Mouse (Mus musculus) CH12.LX (cell line): ENCODE data around the gene 1700092M07Rik. TPM values are rescaled to one million over a fixed set of nuclear protein-coding genes. Genes with fewer than 3 reads are reported as not detected.

Experiments
- DNase-seq: peaks from one replicate; pipeline ENCODE4 v3.0.0-alpha.2; 2013; ENCODE audit errors: extremely low read depth
- H3K27ac ChIP-seq: 2 replicates; pipeline ENCODE4 v1.5.1; 2012; ENCODE audit warnings: low read depth, mild to moderate bottlenecking, control low read depth, moderate library complexity; ENCODE audit not compliant: insufficient read depth
- H3K27me3 ChIP-seq: replicated peaks from 2 replicates; pipeline ENCODE3; 2012; ENCODE audit warnings: inconsistent platforms
- H3K36me3 ChIP-seq, 2 experiments: replicated peaks in 1 of 2; 2 replicates each; pipeline versions ENCODE3 to v1.6.1; 2012; ENCODE audit warnings: inconsistent platforms in 1 of 2, low read length in 1 of 2, mild to moderate bottlenecking in 1 of 2, mixed read lengths in 1 of 2, moderate library complexity in 1 of 2; ENCODE audit not compliant: control insufficient read depth in 1 of 2, insufficient read depth in 1 of 2
- H3K4me1 ChIP-seq, 2 experiments: 2 replicates each; pipeline ENCODE4 v1.6.1; 2012; ENCODE audit warnings: inconsistent platforms in 1 of 2, moderate library complexity in 1 of 2; ENCODE audit not compliant: insufficient read depth in 2 of 2, control insufficient read depth in 1 of 2
- H3K4me2 ChIP-seq: 2 replicates; pipeline ENCODE4 v1.6.1; 2012; ENCODE audit warnings: low read depth, mild to moderate bottlenecking, control low read depth; ENCODE audit not compliant: poor library complexity, insufficient read depth, severe bottlenecking
- H3K4me3 ChIP-seq, 3 experiments: fragments of 150-350 bp in 1 of 3; sonication (generic) in 1 of 3; replicated peaks in 1 of 3; 2 replicates each; pipeline versions ENCODE3 to v1.5.1; 2011 to 2012; ENCODE audit warnings: low read depth in 2 of 3, low read length in 2 of 3, mild to moderate bottlenecking in 2 of 3, moderate library complexity in 2 of 3, control low read depth in 1 of 3, improper control_type of control experiment in 1 of 3, inconsistent platforms in 1 of 3, mixed read lengths in 1 of 3; ENCODE audit not compliant: poor library complexity in 1 of 3
- H3K79me2 ChIP-seq: replicated peaks from 2 replicates; pipeline ENCODE4 v1.6.1; 2012; ENCODE audit warnings: mild to moderate bottlenecking, moderate library complexity; ENCODE audit not compliant: control insufficient read depth, poor library complexity, insufficient read depth, severe bottlenecking; ENCODE audit errors: extremely low read depth
- H3K9ac ChIP-seq: 2 replicates; pipeline ENCODE4 v1.6.1; 2012; ENCODE audit warnings: low read depth, mild to moderate bottlenecking, control low read depth, moderate library complexity; ENCODE audit not compliant: insufficient read depth
- H3K9me3 ChIP-seq: replicated peaks from 2 replicates; pipeline ENCODE3; 2012; ENCODE audit warnings: low read length, inconsistent platforms, mixed read lengths
- BHLHE40 ChIP-seq: IDR thresholded peaks from 2 replicates; pipeline ENCODE4 v1.6.1; 2011; ENCODE audit warnings: mild to moderate bottlenecking, low read depth, low read length, improper control_type of control experiment
- CHD1 ChIP-seq: IDR thresholded peaks from 2 replicates; pipeline ENCODE4 v1.6.1; 2012; ENCODE audit warnings: low read depth, low read length, improper control_type of control experiment, inconsistent platforms
- CHD2 ChIP-seq: IDR thresholded peaks from 2 replicates; pipeline ENCODE4 v1.6.1; 2011; ENCODE audit warnings: low read length, improper control_type of control experiment
- CTCF ChIP-seq, 2 experiments: IDR thresholded peaks in 1 of 2; conservative IDR thresholded peaks in 1 of 2; 2 replicates each; pipeline ENCODE4 v1.5.1; 2011 to 2012; ENCODE audit warnings: low read depth in 2 of 2, low read length in 2 of 2, improper control_type of control experiment in 1 of 2, inconsistent platforms in 1 of 2, mild to moderate bottlenecking in 1 of 2, moderate library complexity in 1 of 2
- E2F4 ChIP-seq: IDR thresholded peaks from 2 replicates; pipeline ENCODE4 v1.6.1; 2011; ENCODE audit warnings: low read depth, low read length, improper control_type of control experiment; ENCODE audit not compliant: insufficient replicate concordance
- ELF1 ChIP-seq: IDR thresholded peaks from 2 replicates; pipeline ENCODE4 v1.6.1; 2014; ENCODE audit warnings: low read depth, mild to moderate bottlenecking, inconsistent platforms, low read length, improper control_type of control experiment
- EP300 ChIP-seq: IDR thresholded peaks from 2 replicates; pipeline ENCODE4 v1.6.1; 2011; ENCODE audit warnings: low read length, improper control_type of control experiment
- ETS1 ChIP-seq: conservative IDR thresholded peaks from 2 replicates; pipeline ENCODE4 v1.6.1; 2012; ENCODE audit warnings: low read depth, mild to moderate bottlenecking, inconsistent platforms, low read length, improper control_type of control experiment, moderate library complexity
- GABPA ChIP-seq: IDR thresholded peaks from 2 replicates; pipeline ENCODE4 v1.6.1; 2012; ENCODE audit warnings: low read depth, low read length, improper control_type of control experiment, inconsistent platforms; ENCODE audit not compliant: insufficient replicate concordance
- HCFC1 ChIP-seq: IDR thresholded peaks from 2 replicates; pipeline ENCODE4 v1.6.1; 2012; ENCODE audit warnings: low read depth, mild to moderate bottlenecking, inconsistent platforms, low read length, improper control_type of control experiment
- IRF4 ChIP-seq: IDR thresholded peaks from 2 replicates; pipeline ENCODE4 v1.6.1; 2014; ENCODE audit warnings: low read depth, mild to moderate bottlenecking, inconsistent platforms, low read length, improper control_type of control experiment
- JUN ChIP-seq: IDR thresholded peaks from 2 replicates; pipeline ENCODE4 v1.6.1; 2011; ENCODE audit warnings: low read depth, mild to moderate bottlenecking, low read length, improper control_type of control experiment, moderate library complexity; ENCODE audit not compliant: insufficient read depth
- JUND ChIP-seq: conservative IDR thresholded peaks from 2 replicates; pipeline ENCODE4 v1.6.1; 2011; ENCODE audit warnings: low read depth, low read length, improper control_type of control experiment
- KAT2A ChIP-seq: IDR thresholded peaks from 2 replicates; pipeline ENCODE4 v1.6.1; 2012; ENCODE audit warnings: low read length, improper control_type of control experiment, inconsistent platforms; ENCODE audit not compliant: insufficient replicate concordance
- MAFK ChIP-seq: IDR thresholded peaks from 2 replicates; pipeline ENCODE4 v1.6.1; 2011; ENCODE audit warnings: low read length, improper control_type of control experiment; ENCODE audit not compliant: insufficient replicate concordance
- MAX ChIP-seq: IDR thresholded peaks from 2 replicates; pipeline ENCODE4 v1.6.1; 2011; ENCODE audit warnings: low read length, improper control_type of control experiment
- MAZ ChIP-seq: IDR thresholded peaks from 2 replicates; pipeline ENCODE4 v1.6.1; 2012; ENCODE audit warnings: low read depth, mild to moderate bottlenecking, inconsistent platforms, low read length, improper control_type of control experiment, moderate library complexity
- MEF2A ChIP-seq: IDR thresholded peaks from 2 replicates; pipeline ENCODE4 v1.6.1; 2014; ENCODE audit warnings: low read depth, mild to moderate bottlenecking, inconsistent platforms, low read length, improper control_type of control experiment, borderline replicate concordance
- MXI1 ChIP-seq: IDR thresholded peaks from 2 replicates; pipeline ENCODE4 v1.6.1; 2011; ENCODE audit warnings: mild to moderate bottlenecking, low read depth, low read length, improper control_type of control experiment
- MYC ChIP-seq: IDR thresholded peaks from 2 replicates; pipeline ENCODE4 v1.6.1; 2011; ENCODE audit warnings: low read depth, mild to moderate bottlenecking, improper control_type of control experiment, low read length
- NELFE ChIP-seq: IDR thresholded peaks from 2 replicates; pipeline ENCODE4 v1.6.1; 2011; ENCODE audit warnings: low read depth, low read length, improper control_type of control experiment
- NRF1 ChIP-seq: IDR thresholded peaks from 2 replicates; pipeline ENCODE4 v1.6.1; 2014; ENCODE audit warnings: low read depth, mild to moderate bottlenecking, inconsistent platforms, low read length, improper control_type of control experiment, moderate library complexity
- PAX5 ChIP-seq: IDR thresholded peaks from 2 replicates; pipeline ENCODE4 v1.6.1; 2012; ENCODE audit warnings: low read length, inconsistent platforms, mixed read lengths
- POLR2A ChIP-seq: IDR thresholded peaks from 2 replicates; pipeline ENCODE4 v1.6.1; 2011; ENCODE audit warnings: low read depth, mild to moderate bottlenecking, improper control_type of control experiment, low read length
- POLR2AphosphoS2 ChIP-seq: IDR thresholded peaks from 2 replicates; pipeline ENCODE4 v1.6.1; 2011; ENCODE audit warnings: low read depth, low read length, improper control_type of control experiment
- RAD21 ChIP-seq: IDR thresholded peaks from 2 replicates; pipeline ENCODE4 v1.6.1; 2011; ENCODE audit warnings: low read depth, mild to moderate bottlenecking, low read length, improper control_type of control experiment, moderate library complexity
- RCOR1 ChIP-seq: conservative IDR thresholded peaks from 2 replicates; pipeline ENCODE4 v1.6.1; 2012; ENCODE audit warnings: low read depth, mild to moderate bottlenecking, inconsistent platforms, low read length, improper control_type of control experiment
- SIN3A ChIP-seq: IDR thresholded peaks from 2 replicates; pipeline ENCODE4 v1.6.1; 2012; ENCODE audit warnings: low read length, improper control_type of control experiment, inconsistent platforms
- SMC3 ChIP-seq: IDR thresholded peaks from 2 replicates; pipeline ENCODE4 v1.6.1; 2011; ENCODE audit warnings: low read depth, low read length, improper control_type of control experiment
- TBP ChIP-seq: conservative IDR thresholded peaks from 2 replicates; pipeline ENCODE4 v1.6.1; 2011; ENCODE audit warnings: low read depth, low read length, improper control_type of control experiment
- TCF12 ChIP-seq: IDR thresholded peaks from 2 replicates; pipeline ENCODE4 v1.6.1; 2014; ENCODE audit warnings: low read depth, mild to moderate bottlenecking, inconsistent platforms, low read length, improper control_type of control experiment
- UBTF ChIP-seq: IDR thresholded peaks from 2 replicates; pipeline ENCODE4 v1.6.1; 2012; ENCODE audit warnings: low read depth, mild to moderate bottlenecking, inconsistent platforms, low read length, improper control_type of control experiment, moderate library complexity
- USF1 ChIP-seq: IDR thresholded peaks from 2 replicates; pipeline ENCODE4 v1.6.1; 2014; ENCODE audit warnings: low read depth, mild to moderate bottlenecking, inconsistent platforms, low read length, improper control_type of control experiment
- USF2 ChIP-seq: conservative IDR thresholded peaks from 2 replicates; pipeline ENCODE4 v1.6.1; 2011; ENCODE audit warnings: low read depth, low read length, improper control_type of control experiment
- ZC3H11A ChIP-seq: IDR thresholded peaks from 2 replicates; pipeline ENCODE4 v1.6.1; 2012; ENCODE audit warnings: low read depth, mild to moderate bottlenecking, inconsistent platforms, low read length, improper control_type of control experiment
- ZKSCAN1 ChIP-seq: IDR thresholded peaks from 2 replicates; pipeline ENCODE4 v1.6.1; 2012; ENCODE audit warnings: low read depth, inconsistent platforms, low read length, improper control_type of control experiment, borderline replicate concordance
- ZMIZ1 ChIP-seq: IDR thresholded peaks from 2 replicates; pipeline ENCODE4 v1.6.1; 2012; ENCODE audit warnings: low read depth, mild to moderate bottlenecking, inconsistent platforms, low read length, improper control_type of control experiment
- ZNF384 ChIP-seq: IDR thresholded peaks from 2 replicates; pipeline ENCODE4 v1.6.1; 2012; ENCODE audit warnings: low read depth, low read length, improper control_type of control experiment, inconsistent platforms
- dilution Hi-C: fragments of 300-500 bp; cut with MboI; formaldehyde crosslinking; loops from 2 replicates; pipeline ENCODE4 v1.14.3; 2020; ENCODE audit warnings: low sequenced_read_pairs; ENCODE audit not compliant: extremely low pct_unique_long_range_greater_than_20kb, extremely low pct_ligation_motif_present
- in situ Hi-C: fragments of 300-500 bp; cut with MboI; formaldehyde crosslinking; loops from 3 replicates; pipeline ENCODE4 v1.14.3; 2019; ENCODE audit warnings: low sequenced_read_pairs, low pct_ligation_motif_present, low pct_unique_long_range_greater_than_20kb, mixed read lengths
- polyA plus RNA-seq: library from polyadenylated mRNA; unstranded; fragments of >175 nt; gene quantifications from 2 replicates; pipeline ENCODE4 v1.2.1, GENCODE M21; 2012; ENCODE audit warnings: low read depth; ENCODE audit not compliant: insufficient read length
- total RNA-seq, 2 experiments: library from RNA; depleted of rRNA; stranded (reverse); fragments of 300-350 nt in 1 of 2; fragments of >200 nt in 1 of 2; gene quantifications; 2 replicates each; pipeline ENCODE4 v1.2.3; 2012 to 2014

Gene 1700092M07Rik
- total and polyA plus RNA-seq, 3 experiments = 1.0 to 3.8 (median 3.1) TPM

- Histone ChIP-seq H3K36me3 (peaks cover 26 to 34% of the 10 kb centered on the region in 2 experiments), H3K9me3 (no peaks in the 10 kb centered on the region), H3K4me3 (peak within 1 kb of the TSS; percentile 81 to 99 (median 87)), H3K27ac (peak within 1 kb of the TSS; percentile 93), H3K4me2 (peak within 1 kb of the TSS; percentile 100), H3K79me2 (peaks cover 40% of the 10 kb centered on the region), H3K27me3 (no peaks in the 10 kb centered on the region), H3K9ac (peak within 1 kb of the TSS; percentile 100), H3K4me1 (peaks cover 2 to 40% of the 10 kb centered on the region in 2 experiments; a peak in 3 of 4 replicates)
- DNase-seq = peak; percentile 98
- no peak for TF ChIP-seq USF2
- TF ChIP-seq MXI1 = peak; percentile 73
- TF ChIP-seq UBTF = no peak
- TF ChIP-seq CHD1 = no peak
- no peak for TF ChIP-seq RAD21
- TF ChIP-seq TBP = peak; percentile 99
- TF ChIP-seq MAX = peak; percentile 97
- peak; percentile 98 for TF ChIP-seq E2F4
- TF ChIP-seq PAX5 = no peak
- no peak for TF ChIP-seq CHD2
- TF ChIP-seq GABPA = no peak
- TF ChIP-seq ZNF384 = peak; percentile 84
- TF ChIP-seq MEF2A = peak; percentile 48; the same call in 1 of the 2 replicates
- TF ChIP-seq MAFK = no peak
- TF ChIP-seq ZMIZ1 = peak; percentile 99
- peak; percentile 100 for TF ChIP-seq NELFE
- peak; percentile 30; the same call in 1 of the 2 replicates for TF ChIP-seq JUND
- TF ChIP-seq ZKSCAN1 = no peak
- peak; percentile 85; the same call in 1 of the 2 replicates for TF ChIP-seq SIN3A
- TF ChIP-seq HCFC1 = peak; percentile 86
- peak; percentile 95 for TF ChIP-seq TCF12
- no peak for TF ChIP-seq EP300
- TF ChIP-seq ETS1 = 0 out of 2 replicates have a peak, but pooled peaks have one; percentile 16
- TF ChIP-seq ELF1 = peak; percentile 25; the same call in 1 of the 2 replicates
- TF ChIP-seq MAZ = no peak
- no peak for TF ChIP-seq CTCF (conservative IDR thresholded peaks at IDR 0.05 in 1 of 2, IDR thresholded peaks at IDR 0.05 in 1 of 2; ENCODE audit: low read depth in 2 of 2, low read length in 2 of 2)
- peak; percentile 100 for TF ChIP-seq MYC
- peak; percentile 83; the same call in 1 of the 2 replicates for TF ChIP-seq KAT2A
- TF ChIP-seq JUN = no peak; the same call in 1 of the 2 replicates
- TF ChIP-seq RCOR1 = no peak
- peak; percentile 62; the same call in 1 of the 2 replicates for TF ChIP-seq IRF4
- TF ChIP-seq POLR2A = peak; percentile 98
- no peak for TF ChIP-seq ZC3H11A
- TF ChIP-seq POLR2AphosphoS2 = peak; percentile 99
- TF ChIP-seq BHLHE40 = no peak
- no peak for TF ChIP-seq SMC3
- no peak for TF ChIP-seq USF1
- peak; percentile 92 for TF ChIP-seq NRF1
- in situ Hi-C loops = no loop called here
- dilution Hi-C loops = no loop called here
These were observed 17.5 kb upstream of the 1700092M07Rik start, which contains the start of gene Slc3a2 for GRCm38 (mm10) chr19:8722907-8723573. Slc3a2 (minus strand) TSS chr19:8723369.
